Mouse (Mus musculus) lung, postnatal 10 days (tissue): ENCODE results near the gene Nt5c2.
A peak's percentile ranks its signal among the peaks of the same experiment; 100 is the strongest.

Experiments used
- DNase-seq: peaks from one replicate; pipeline ENCODE4 v3.0.0; 2021

Nt5c2 gene

DNA sequence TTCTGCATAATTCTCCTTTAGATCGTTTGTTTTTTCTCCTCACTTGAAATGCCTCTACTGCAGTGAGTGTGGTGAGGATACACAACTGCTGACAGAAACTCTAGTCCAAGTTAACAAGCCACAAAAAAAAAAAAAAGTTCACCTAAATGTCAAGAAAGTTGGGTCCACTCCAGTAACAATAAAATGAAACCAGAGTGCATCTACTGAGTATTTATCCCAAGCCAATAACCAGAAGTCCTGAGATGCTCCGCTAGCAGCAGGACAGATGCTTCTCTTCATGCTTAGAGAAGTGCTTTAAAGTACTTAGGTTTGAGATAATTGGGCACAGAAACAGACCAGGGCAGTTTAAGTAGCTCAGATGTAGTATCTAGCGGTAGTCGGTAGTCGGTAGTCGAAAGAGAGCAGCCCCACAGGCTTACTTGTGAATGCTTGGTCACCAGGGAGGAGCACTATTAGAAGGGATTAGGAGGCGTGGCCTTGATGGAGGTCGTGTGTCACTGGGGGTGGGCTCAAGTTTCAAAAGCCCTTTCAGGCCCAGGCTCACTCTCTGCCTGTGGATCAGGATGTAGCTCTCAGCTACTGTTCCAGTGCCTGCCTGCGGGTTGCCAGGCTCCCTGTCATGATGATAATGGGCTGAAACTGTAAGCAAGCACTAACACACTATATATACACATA, 99.4 kb downstream of the Nt5c2 start:
- DNase-seq = no peak

DNA sequence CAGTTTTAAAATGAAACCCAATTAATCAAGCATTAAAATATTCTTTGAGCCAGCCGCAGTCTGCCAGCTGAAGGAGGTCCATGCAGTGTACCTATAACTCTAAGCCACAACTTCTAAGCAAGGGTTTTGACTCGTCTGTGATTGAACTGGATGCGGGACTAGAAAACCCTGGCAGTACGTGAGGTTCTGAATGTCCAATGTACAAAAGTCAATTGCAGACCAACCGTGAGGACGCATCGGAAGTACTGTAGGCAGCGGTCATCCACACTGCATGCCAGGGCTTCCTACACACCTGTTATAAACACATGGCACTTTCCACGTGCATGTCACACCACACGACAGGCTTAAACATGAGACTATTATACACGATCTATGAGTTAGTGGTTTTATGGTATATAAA, 101.3 kb downstream of the Nt5c2 start:
- DNase-seq = no peak

- DNase-seq = no peak
Observed at GRCm38 (mm10) chr19:46911492-46911891, 103.5 kb downstream of the Nt5c2 start.

DNA sequence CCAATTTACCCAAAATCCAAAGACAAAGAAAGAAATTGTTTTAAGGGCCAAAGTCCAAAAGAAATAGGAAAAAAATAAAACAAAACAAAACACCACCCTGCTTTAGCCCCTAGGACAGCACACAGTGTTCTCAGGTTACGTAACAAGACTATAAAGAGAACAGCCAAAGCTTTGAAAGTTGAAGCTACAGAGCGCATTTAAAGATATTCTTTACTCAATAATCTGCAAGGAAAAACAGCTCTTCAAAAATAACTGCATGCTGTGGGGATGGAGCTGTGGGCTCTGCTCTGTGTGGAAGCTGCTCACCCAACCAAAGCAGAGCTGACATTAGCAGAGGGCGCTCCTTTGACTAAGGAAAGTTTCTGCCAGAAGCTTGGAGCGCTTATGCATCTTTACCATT, 106.0 kb downstream of the Nt5c2 start:
- DNase-seq = no peak

GRCm38 (mm10) chr19:46908207-46908606, 106.7 kb downstream of the Nt5c2 start:
- DNase-seq = no peak

DNA sequence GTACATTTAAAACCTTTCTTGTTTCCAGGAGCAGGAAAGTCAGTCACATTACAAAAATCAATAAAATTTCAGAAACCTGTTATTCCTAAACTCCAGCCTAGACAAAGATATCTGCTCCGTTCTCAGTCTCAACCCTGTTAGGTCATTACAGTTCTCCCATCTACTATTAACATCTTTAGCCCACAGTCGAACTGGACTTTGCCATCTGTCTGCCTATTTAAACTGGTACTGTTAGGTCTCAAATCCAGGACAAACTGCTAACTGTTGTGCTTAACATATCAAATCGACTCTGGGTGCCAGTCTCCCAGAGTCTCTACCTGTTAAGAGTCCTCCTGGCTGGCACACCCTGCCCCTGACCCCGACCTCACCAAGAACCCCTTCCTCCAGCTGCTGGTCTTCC, 109.0 kb downstream of the Nt5c2 start:
- DNase-seq = no peak

DNA sequence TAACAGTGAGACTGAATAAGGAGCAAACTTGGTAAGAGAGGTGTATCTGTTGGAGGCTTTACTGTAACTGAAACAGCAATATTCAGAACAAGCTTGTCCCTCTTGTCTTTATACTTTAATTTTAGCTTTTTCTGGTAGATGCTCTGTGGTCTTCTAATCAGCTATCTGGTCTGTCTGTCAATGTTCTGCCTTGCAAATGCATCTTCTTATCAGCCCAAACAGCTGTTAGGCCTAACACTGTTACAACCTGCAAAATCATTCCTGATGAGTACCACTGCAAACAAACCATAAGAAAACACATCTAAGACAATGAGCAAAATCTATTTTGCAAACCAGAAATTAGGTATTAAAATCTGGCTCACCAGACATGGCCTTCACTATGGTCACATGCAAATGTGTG, 109.6 kb downstream of the Nt5c2 start:
- DNase-seq = no peak

DNA sequence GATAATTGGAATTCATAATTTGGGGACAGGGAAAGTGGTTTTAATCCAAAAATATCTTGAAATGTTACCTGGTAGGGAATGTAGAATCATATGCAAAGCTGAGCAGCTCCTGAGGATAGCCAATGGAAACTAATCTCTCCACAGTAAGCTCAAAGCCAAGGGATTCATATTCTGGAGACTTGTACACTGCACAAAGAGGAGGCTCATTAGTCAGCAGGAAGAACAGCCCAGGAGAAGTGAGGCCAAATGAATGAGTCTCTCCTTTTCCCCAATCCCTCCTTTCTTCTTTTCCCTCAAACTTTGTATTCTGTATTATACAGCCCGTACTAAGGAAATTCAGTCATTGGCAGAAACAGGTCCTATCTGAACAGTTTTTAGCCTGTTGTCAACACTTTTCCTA, 110.0 kb downstream of the Nt5c2 start:
- no peak for DNase-seq

DNA sequence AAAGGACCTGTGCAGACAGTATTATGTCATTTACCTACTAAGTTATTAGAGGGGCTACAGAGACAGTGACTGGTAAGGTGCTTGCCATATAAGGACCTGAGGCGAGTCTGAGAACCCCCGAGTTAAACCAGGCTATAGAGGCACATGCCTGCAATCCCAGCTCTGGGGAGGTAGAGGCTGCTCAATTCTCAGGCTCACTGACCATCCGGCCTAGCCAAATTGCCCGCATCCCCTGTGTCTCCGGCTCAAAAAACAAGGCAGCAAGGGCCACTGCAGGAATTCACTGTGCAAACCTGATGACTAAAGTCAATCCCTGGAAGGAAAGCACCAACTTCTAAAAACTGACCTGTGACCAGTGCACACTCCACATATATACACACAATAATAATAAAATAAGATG, 111.6 kb downstream of the Nt5c2 start:
- no peak for DNase-seq

DNA sequence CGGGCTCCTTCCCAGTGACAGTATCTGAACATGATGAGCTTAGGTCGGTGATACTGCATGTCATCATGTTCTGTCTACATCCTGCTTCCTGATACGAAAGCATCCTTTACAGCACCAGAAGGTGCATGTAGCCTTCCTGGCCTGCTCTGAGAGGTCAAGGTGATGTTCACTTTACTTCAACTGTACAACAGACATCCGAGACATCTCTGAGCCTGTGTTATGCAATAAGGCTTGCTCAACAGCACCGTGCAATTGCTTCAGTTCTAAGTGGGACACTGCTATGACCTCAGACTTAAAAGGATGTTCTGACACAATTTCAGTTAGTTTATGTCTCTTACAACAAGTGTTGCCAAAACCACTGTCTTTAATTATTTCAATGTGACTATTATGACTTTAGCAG, 113.6 kb downstream of the Nt5c2 start:
- no peak for DNase-seq

- no peak for DNase-seq
Observed at GRCm38 (mm10) chr19:46900786-46901185, 114.2 kb downstream of the Nt5c2 start.

GRCm38 (mm10) chr19:46899871-46900270, 115.1 kb downstream of the Nt5c2 start:
- DNase-seq = no peak

DNA sequence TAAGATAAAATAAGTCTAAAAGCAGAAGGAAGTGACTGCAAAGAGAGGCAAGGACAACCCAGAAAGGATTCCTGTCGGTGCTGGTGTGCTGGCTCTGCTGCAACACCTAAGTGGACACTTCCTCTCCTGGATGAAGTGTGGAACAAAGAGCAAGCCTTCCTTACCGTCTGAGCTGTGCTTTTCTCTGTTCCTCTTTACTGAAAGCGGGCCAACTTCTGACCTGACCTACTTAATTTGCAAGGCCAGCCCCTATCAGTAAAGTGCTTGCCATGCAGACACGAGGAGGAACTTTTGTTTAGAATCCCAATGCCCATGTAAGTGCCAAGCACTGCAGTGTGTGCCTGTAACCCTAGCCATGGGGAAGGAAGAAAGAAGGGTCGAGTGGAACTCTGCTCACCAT, 115.6 kb downstream of the Nt5c2 start:
- no peak for DNase-seq

DNA sequence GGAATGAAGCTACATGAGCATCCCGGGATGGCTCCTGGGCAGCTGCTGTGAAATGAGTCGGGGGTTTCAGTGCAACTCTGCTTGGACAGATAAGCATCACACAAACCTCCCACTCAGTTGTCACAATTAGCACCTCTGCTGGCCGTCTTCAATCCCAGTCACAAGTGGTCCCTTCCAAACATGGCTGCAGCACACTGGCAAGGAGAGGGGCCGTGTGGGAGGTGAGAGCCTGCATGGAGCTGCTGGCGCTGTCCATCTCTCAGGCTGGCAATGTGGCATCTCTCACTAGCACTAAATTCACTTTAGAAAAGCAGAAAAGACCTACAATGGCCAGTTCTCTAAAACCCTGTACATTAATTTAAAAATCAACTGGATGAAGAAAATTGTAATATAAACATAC, 116.7 kb downstream of the Nt5c2 start:
- DNase-seq = no peak

GRCm38 (mm10) chr19:46897135-46897534, 117.8 kb downstream of the Nt5c2 start:
- DNase-seq = no peak

- DNase-seq = no peak
Observed at GRCm38 (mm10) chr19:46893484-46893883, 121.5 kb downstream of the Nt5c2 start.

GRCm38 (mm10) chr19:46892856-46893255, 122.1 kb downstream of the Nt5c2 start:
- DNase-seq = no peak

DNA sequence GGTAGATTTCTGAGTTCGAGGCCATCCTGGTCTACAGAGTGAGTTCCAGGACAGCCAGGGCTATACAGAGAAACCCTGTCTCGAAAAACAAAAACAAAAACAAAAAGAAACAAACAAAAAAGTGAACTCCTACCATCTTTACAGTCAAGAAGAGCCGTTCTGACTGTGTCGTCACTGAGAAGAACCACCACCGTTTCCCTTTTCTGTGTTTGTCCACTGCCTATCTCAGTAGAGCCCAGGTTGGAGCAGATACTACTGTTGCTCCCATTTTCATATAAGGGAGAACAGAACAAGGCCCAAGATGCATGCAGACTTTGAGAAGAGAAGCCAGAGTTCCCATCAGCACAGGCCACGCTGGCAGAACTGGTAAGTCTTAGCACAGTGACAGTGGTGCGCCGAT, 124.3 kb downstream of the Nt5c2 start:
- DNase-seq = no peak

DNA sequence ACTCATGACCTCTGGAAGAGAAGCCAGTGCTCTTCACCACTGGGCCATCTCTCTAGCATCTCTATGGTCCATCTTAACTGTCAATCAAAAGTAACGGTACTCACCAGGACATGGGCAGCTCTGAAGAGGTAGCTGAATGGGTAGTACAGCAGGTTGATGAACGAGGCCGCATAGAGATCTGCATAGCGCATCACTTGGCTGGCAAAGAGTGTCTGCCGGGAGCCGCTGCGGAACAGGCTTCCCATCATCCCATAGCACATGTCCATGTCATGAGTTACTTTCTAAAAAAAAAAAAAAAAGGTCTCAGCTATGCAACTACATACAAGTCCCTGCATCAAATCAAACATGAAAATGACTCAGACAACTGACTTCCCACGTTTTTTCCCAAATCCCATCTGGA, 125.3 kb downstream of the Nt5c2 start:
- no peak for DNase-seq

GRCm38 (mm10) chr19:46887811-46888527, 127.0 kb downstream of the Nt5c2 start:
- no peak for DNase-seq

DNA sequence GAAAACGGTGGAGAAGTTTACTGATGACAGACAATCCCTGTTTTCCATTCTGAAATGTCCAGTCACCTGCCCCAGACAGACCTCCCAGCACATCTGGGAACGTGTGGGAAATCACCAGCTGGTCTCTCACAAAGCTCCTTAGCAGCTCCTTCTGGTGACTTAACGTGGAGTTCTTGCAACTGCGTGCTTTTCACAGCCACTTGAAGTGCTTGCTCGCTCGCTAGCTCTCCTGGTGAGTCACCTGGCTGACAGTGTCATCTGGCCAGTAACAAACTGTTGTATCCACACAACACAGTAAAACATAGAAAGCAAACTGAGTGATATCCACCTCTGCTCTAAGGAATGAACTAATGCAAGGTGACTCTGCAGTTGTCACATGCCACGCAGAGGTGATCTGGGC, 128.1 kb downstream of the Nt5c2 start:
- no peak for DNase-seq

DNA sequence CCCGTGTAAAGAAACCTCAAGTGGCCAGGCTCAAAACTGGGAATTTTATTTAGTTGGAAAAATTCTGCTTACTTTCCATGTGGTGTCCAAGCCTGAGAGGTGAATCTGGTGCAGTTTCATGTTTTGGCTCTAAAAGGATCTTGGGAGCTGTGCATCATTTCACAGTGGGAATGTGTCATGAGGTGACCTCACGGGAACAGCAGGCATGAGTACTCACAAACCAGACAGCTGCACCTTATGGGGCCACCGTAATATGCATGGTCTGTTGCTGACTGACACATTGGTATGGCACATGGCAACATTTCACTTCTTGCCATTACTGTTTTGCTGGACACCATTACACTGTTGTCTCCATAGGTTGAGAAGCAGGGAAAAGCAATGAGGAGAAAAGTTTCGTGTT, 129.6 kb downstream of the Nt5c2 start:
- DNase-seq = no peak

GRCm38 (mm10) chr19:46879876-46880275, 135.1 kb downstream of the Nt5c2 start:
- no peak for DNase-seq

DNA sequence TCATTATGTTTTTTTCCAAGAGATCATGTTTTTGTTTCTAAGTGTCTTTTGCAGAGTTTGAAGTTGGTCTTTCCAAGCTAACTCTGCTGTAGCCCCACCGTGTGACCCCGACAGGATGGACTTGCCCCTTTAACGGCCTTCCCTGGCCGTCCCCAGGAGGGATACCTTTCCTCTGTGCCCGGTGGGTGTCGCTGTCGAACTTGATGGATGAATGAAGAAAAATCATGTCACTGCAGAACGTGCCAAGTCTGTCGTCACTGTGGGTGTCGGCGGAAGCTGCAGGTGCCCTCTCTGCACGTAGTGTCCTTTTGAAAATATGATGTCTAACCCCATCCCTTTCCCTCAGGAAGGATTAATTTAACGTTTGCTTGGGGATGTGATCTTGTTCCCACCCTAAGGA, 136.6 kb downstream of the Nt5c2 start:
- DNase-seq = peak; percentile 76

- no peak for DNase-seq
Observed at GRCm38 (mm10) chr19:46877886-46878285, 137.1 kb downstream of the Nt5c2 start.
